Mouse (Mus musculus) telencephalon, adult 2 months (tissue): ENCODE data around the gene Rrp36.

ENCODE experiments used
- DNase-seq: peaks from one replicate; pipeline ENCODE4 v3.0.0-alpha.2; 2011; ENCODE audit warnings: low read depth, low spot score

The Rrp36 gene

GRCm38 (mm10) chr17:46647279-46647678 is 26.9 kb downstream of the Rrp36 start:
- no peak for DNase-seq

GRCm38 (mm10) chr17:46646322-46646662 is 27.9 kb downstream of the Rrp36 start:
- peak; percentile 74 for DNase-seq

DNA sequence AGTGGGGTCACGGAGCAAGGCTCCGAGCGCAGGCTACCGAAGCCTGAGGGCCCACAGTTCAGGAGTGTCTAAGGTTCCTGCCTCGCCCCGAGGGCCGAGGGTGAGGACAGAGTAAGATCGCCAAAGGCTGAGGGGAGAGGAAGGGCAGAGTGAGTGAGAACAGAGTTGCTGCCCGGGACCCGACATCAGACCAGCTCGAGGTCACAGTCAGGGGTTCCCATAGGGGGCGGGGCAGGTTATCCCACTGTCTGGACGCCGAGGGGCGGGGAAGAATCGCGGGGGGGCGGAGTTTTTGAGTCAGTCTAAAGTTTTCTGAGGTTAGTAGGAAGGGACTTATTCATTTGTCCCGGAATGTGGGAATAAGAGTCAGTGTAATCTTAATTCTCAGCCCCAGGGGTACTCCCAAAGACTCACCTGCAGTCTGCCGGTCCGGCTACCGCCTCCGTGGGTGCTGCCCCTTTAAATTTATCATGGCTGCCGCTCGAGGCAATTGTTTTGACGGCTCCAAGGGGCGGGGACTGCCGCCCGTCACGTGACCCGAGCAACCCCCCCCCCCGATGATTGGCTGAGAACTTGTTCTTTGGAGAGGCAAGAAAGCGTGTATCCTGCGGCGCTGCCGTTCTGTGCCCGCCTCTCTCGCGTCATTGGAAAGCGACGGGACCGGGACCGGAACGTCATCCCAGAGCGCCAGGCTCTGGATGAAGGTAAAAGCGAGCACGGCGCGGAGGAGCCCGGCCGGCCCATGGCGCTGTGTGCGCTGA is 28.4 kb downstream of the Rrp36 start, which contains the start of the genes Klc4 and Mrpl2:
Gene Klc4 (minus strand): TSS at position 462 of the 761 bp plus-strand sequence.
Gene Mrpl2 (plus strand): TSS at position 669 of the 761 bp plus-strand sequence.
- peak; percentile 97 for DNase-seq

- DNase-seq: no peak
These were observed 29.2 kb downstream of the Rrp36 start for GRCm38 (mm10) chr17:46644916-46645475.

DNA sequence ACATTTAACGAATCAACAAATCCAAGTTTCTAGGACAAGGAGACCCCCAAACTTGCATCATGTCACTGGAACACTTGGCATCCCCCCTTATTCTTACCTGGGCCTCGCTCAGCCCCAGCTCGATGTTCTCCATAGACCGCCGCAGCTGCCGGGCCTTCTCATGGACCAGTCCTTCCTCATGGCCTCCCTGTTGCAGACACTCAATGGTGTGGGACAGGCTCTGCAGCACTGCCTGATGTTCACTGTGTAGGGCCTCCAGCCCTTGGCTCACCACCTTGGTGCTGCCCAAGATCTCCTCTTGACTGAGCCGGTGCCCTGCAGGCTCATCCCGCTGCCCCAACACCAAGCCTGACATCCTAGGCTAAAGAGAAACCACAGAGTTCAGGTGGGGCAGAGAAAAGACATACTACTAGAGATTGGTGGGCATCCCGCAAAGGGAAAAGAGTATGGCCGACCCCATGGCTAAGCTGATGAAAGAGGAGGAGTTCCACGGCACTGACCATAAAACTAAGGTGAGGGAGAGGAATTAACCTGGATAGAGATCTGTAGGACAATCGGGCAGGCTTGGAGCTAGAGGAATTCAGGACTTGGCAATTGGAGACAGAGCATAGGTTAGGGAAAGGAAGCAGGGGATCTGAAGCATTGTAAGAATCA is 29.9 kb downstream of the Rrp36 start:
- DNase-seq: no peak

- DNase-seq: no peak
These were observed 32.1 kb downstream of the Rrp36 start for GRCm38 (mm10) chr17:46642060-46642459.

DNA sequence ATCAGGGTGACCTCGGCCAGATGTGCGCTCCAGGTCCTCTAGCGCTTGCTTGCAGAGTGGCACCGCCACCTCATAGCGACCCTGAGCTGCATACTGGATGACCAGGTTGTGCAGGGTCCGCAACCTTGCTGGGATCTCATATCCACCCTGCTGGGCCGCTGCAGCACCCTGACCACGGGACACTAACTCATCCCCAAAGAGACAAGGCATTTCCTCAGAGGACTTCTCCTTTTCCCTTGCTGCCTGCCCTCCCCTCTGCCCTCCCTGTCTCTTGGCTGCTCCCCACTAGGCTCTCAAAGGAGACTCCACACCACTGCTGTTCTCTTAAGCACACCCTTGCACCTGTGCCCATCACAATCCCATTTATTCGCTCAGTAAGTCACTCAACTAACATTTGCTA is 34.2 kb downstream of the Rrp36 start:
- no peak for DNase-seq

DNA sequence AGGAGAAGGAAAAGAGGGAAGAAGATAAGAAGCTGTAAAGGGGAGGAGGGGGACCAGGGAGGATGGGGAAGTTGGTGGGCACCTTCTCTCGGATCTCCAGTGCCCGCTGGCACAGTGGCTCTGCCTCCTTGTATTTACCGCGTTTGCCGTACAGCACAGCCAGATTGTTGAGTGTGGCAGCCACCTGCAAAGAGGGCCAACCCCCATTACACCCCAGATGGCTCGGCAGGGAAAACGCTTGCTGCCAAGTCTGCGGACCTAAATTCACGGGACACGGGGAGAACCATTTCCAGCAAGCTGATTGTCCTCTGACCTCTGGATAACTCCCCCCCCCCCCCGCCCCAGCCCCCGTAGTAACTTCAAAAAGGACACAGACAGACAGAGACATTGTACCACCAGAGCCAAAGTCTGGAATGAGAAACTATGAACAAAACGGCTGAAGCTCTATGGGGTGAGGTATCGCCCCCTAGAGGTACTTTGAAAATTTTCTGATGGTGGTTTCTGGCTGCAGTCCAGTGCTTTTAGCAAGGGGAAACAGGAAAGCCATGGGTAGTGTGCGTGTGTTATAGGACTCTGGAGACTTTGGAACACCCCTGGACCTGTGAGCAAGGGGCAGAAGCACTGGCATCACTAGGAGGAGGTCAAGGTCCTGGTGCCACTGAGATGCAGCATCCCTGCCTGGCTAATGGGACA is 37.2 kb downstream of the Rrp36 start:
- DNase-seq: peak; percentile 52

DNA sequence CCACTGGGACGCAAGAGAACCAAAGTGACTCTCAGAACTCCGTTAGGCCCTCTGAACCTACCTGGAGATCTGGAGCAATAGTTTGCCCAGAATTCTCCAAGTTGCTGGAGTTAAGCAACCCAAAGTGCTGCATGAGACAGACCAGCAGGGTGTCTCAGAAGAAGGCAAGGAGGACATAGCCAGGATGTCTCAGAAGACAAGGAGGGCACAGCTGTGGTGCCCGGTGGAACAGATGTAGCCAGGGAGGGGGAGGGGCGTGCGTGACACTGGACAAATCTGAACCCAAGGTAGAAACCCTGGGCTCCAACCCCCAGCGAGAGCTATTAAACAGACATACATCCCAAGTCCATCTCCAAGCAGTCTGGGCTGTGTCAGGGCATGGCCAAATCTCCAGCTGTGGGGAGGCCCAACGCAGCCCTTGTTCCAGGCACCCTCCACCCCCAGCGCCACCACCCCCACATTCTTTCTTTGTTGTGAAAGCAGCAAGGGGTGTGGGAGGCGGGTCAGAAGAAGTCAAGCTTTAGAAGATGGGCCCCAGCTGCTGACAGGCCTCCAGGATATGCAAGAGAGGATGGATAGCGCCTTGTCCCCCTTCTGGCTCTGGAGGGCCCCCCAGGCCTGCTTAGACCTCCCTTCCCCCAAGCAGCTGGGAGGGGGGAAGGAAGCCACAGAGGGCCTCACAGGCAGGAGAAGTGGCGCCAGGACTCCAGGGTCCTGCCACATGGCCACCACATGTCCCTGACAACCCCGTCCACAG is 44.3 kb downstream of the Rrp36 start:
- no peak for DNase-seq

GRCm38 (mm10) chr17:46628791-46629684 is 45.1 kb downstream of the Rrp36 start, which contains the start of gene Ptk7:
Ptk7 (minus strand) TSS chr17:46629504.
- no peak for DNase-seq

GRCm38 (mm10) chr17:46628471-46628790 is 45.7 kb downstream of the Rrp36 start:
- DNase-seq: no peak

- no peak for DNase-seq
These were observed 46.7 kb downstream of the Rrp36 start for GRCm38 (mm10) chr17:46627409-46627808.

GRCm38 (mm10) chr17:46624598-46624997 is 49.6 kb downstream of the Rrp36 start:
- DNase-seq: no peak

DNA sequence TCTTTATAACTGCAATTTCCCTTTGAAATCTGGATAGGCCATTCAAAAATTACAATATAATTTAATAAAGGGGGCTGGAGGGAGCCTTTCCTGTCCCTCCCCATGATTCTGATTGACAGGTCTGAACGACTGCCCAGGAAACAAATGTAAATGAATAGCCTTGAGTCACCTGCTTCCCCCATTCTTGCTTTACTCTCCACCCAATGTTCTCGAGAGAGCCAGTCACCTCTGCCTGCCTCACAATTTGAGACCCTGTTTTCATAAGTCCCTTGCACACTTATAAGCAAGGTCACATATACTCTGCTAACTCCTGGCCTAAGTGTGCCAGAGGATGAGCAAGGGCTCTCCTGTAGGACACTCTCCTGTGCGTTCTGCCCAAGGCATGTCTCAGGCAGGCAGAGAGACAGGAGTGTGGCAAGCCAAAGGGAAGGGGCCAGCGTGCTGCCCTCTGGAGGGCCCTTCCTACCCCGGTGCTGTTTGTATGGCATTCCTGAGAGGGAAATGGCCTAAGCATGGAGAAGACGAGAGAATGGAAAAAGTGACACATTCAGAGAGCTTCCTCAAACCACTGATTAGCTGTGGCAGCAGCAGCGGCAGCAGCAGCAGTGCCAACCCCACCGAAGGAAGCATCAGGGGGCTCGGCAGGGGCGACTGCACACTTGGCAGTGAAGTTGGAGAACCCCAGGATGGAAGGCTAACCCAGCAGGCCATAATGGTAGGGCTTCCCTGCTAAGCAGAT is 50.2 kb downstream of the Rrp36 start:
- DNase-seq: no peak

GRCm38 (mm10) chr17:46622269-46622668 is 51.9 kb downstream of the Rrp36 start:
- DNase-seq: no peak

- DNase-seq: no peak
These were observed 52.8 kb downstream of the Rrp36 start for GRCm38 (mm10) chr17:46621324-46621723.

- no peak for DNase-seq
These were observed 54.3 kb downstream of the Rrp36 start for GRCm38 (mm10) chr17:46619683-46620357.

- no peak for DNase-seq
These were observed 55.1 kb downstream of the Rrp36 start for GRCm38 (mm10) chr17:46618769-46619682.
